Mouse (Mus musculus) heart, adult 2 months (tissue): ENCODE data around the gene Arsg.

Source experiments
- CTCF ChIP-seq: fragments of 200-600 bp; IDR thresholded peaks from 2 replicates; pipeline ENCODE4 v1.8.1; 2022; ENCODE audit warnings: antibody characterized with exemption, mild to moderate bottlenecking, moderate library complexity
- EP300 ChIP-seq: fragments of 200-500 bp; IDR thresholded peaks from 2 replicates; pipeline ENCODE4 v1.6.1; 2011; ENCODE audit warnings: low read depth, low read length, control low read depth; ENCODE audit not compliant: insufficient read depth
- POLR2A ChIP-seq: fragments of 200-500 bp; IDR thresholded peaks from 2 replicates; pipeline ENCODE4 v1.6.1; 2011; ENCODE audit warnings: mild to moderate bottlenecking, low read depth, low read length, control low read depth; ENCODE audit not compliant: insufficient read depth

DNA sequence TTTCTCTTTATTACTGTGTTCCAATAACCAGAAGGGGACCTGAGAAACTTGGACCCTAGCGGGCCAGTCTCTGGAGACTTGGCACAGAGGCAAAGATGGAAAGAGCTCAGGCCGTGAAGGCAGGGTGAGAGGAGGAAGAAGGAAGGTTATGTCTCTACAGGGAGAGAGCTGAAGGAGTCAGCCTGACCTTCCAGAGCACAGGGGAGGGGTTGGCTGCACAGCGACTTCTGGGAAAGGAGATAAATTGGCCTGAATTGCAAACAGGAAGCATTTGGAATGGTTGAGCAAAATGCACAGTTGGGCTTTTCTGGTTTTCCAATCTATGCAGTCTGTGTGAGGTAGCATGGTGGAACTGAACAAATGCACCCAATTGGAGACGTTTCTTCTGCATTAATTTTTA, 143.6 kb downstream of the Arsg start:
- TF ChIP-seq CTCF (no peak), POLR2A (no peak), EP300 (no peak)
